Mouse (Mus musculus) liver, embryonic 14.5 days (tissue): ENCODE data around the gene Dsp.

ENCODE experiments used
- CTCF ChIP-seq: IDR thresholded peaks from 2 replicates; pipeline ENCODE4 v1.5.1; 2016; ENCODE audit warnings: antibody characterized with exemption, low read depth, control low read depth
- EP300 ChIP-seq: IDR thresholded peaks from 2 replicates; pipeline ENCODE4 v1.6.1; 2016; ENCODE audit warnings: antibody characterized with exemption, low read depth

DNA sequence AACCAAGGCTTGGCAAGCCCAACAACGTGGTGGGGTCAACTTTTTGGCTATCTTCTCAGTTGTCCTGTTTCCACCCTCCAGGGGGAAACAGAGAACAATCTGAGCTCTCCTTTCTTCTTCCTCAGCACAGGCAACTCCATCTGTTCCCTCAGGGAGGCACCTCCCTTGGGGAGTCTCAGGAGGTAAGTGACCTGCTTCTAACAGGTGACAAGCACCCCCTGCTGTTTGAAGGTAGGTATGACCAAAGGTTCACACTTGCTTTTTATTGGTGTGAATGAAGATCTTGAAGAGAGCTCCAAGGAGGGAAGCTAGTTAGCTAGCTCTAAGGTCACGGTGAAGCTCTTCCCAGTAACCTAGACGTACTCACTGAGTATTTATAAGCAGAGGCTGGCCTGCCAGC, 84.3 kb downstream of the Dsp start:
- TF ChIP-seq CTCF: peak; percentile 33; the same call in 1 of the 2 replicates
- TF ChIP-seq EP300: no peak
